Mouse (Mus musculus) ES-E14 (cell line): ENCODE results near the gene Slc35a2.
"Not testable (repeated sequence)": the region's sequence is repeated elsewhere in the genome, so short reads cannot be mapped to it uniquely, and the experiment has no call there.

Experiments used
- CHD2 ChIP-seq: IDR thresholded peaks from 2 replicates; pipeline ENCODE4 v1.6.1; 2014; ENCODE audit warnings: mild to moderate bottlenecking, low read depth, low read length, inconsistent platforms
- ZC3H11A ChIP-seq: IDR thresholded peaks from 2 replicates; pipeline ENCODE4 v1.6.1; 2012; ENCODE audit warnings: low read depth, mild to moderate bottlenecking, inconsistent platforms, low read length, borderline replicate concordance
- ZNF384 ChIP-seq: IDR thresholded peaks from 2 replicates; pipeline ENCODE4 v1.6.1; 2012; ENCODE audit warnings: low read depth, low read length, inconsistent platforms

- TF ChIP-seq ZC3H11A, ZNF384, CHD2: not testable (repeated sequence)
These were observed 25.4 kb downstream of the Slc35a2 start, which contains the start of gene Gm10490 for GRCm38 (mm10) chrX:7909242-7909641.
